Mouse (Mus musculus): ENCODE measurements around the gene Hivep1.

Hivep1 gene

DNA sequence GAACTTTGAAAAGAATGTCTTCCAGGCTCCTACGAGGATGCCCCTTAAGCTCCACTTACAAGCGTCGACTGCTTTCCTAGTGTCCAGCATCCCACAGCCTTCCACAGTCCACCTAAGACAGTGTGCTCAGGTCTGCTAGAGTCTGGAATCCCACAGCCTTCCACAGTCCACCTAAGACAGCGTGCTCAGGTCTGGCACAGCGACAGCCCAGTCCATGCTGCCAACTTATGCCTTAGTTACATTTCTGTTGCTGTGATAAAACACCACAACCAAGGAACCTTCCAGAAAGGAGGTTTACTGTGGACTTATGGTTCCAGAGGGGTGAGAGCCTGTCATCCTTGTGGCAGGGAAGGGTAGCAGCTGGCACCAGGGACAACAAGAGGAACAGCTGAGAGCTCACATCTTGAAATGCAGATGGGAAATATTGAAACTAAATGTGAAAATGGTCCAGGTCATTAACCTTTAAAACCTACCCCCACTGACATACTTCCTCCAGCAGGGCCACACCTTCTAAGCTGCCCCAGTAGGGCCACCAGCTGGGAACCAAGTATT, 25.0 kb downstream of the Hivep1 start:
- DNase-seq (ENCODE audit: low spot score) = no peak

- no peak for DNase-seq (ENCODE audit: low spot score)
Observed at GRCm38 (mm10) chr13:42077629-42078028, 25.8 kb downstream of the Hivep1 start.

- DNase-seq (ENCODE audit: low spot score) = no peak
Observed at GRCm38 (mm10) chr13:42080131-42080916, 28.5 kb downstream of the Hivep1 start.

- no peak for DNase-seq (ENCODE audit: low spot score)
Observed at GRCm38 (mm10) chr13:42088339-42088738, 36.5 kb downstream of the Hivep1 start.

GRCm38 (mm10) chr13:42089025-42089424, 37.2 kb downstream of the Hivep1 start:
- no peak for DNase-seq (ENCODE audit: low spot score)

GRCm38 (mm10) chr13:42090751-42091150, 38.9 kb downstream of the Hivep1 start:
- DNase-seq (ENCODE audit: low spot score) = no peak

GRCm38 (mm10) chr13:42092392-42093139, 40.7 kb downstream of the Hivep1 start:
- no peak for DNase-seq (ENCODE audit: low spot score)

DNA sequence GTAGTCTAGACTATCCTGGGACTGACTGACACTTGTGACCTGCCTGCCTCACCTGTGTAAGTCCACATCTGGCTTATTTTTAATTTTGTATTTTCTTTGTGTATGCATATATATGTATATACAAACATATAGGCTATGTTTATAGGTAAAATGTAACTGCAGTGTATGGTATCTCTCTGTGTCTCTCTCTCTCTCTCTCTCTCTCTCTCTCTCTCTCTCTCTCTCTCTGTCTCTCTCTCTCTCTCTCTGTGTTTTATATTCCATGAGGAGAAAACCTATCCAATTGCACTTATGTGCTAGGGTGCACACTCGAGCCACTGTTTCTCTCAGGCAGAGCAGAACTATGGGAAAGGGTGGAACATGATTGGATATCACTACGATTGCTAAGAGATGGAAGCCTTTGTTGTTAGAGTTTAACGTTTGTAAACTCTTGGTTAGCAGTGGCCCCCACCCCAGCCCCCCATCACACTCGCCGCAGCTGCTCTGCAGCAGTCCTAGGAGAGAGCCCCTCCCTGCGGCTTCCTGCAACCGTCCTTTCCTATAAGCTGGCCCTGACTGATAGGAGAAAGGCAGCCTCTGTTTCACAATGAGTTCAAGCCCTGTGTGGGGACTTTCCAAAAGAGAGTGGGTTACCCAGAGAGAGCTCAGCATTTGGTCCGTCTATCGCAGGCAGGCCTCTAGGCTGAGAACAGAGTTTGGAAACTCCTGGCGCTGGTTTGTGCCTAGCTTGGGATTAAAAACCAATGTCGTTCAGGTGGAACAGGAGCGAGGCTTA, 41.6 kb downstream of the Hivep1 start:
- no peak for DNase-seq (ENCODE audit: low spot score)

- DNase-seq (ENCODE audit: low spot score) = no peak
Observed at GRCm38 (mm10) chr13:42095826-42096515, 44.1 kb downstream of the Hivep1 start.

DNA sequence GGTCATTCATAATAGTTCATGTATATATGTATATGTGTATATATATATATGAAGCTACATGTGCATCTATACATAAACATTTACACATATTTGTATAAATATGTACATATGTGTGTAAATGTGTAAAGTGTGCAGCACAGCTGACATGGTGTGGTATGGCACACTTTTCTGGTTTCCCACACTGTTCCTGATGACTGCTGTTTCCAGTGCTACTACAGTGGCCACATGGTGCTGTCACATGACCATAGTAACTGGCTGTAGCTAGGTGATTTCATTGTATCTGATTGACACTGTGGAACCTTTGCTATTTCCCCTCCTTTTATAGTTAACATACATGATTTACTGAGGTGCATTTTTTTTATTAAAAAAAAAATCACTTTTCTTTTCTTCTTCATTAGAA, 45.3 kb downstream of the Hivep1 start:
- no peak for DNase-seq (ENCODE audit: low spot score)

- no peak for DNase-seq (ENCODE audit: low spot score)
Observed at GRCm38 (mm10) chr13:42098522-42098921, 46.7 kb downstream of the Hivep1 start.

- no peak for DNase-seq (ENCODE audit: low spot score)
Observed at GRCm38 (mm10) chr13:42099523-42099922, 47.7 kb downstream of the Hivep1 start.

DNA sequence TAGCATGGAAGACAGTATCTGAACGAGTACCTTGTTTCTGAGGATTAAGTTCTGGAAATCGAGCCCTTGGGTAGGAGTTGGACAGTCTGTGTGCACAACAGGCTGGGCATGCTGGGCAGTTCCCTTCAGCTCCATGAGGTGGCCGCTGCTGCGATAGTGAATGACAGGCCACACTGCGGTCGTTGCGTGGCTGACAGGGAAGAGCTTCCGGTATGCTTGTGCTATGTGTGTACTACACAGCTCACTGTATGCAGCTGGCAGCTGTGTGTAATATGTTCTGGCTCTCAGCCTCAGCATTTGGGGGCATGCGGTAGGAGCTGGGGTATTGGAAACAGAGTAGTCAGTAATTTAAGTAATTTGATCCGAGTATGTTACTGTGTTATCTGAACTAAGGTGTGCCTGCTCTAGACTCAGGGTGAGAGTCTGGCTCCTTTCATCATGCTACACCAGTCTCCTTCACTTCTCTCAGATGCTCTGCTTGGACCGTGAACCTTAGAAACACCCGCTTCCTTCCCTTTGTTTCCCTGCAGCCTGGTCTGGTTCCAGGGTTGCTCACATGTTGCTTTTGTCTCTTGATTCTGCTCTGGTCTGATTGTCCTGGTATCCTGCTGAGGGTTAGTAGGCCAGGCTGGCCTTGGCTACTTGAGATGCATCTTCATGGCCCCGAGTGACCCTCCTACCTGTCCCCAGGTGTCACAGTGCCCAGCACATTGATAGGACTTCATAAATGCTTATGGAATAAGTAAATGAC, 49.8 kb downstream of the Hivep1 start:
- no peak for DNase-seq (ENCODE audit: low spot score)

GRCm38 (mm10) chr13:42102980-42103379, 51.2 kb downstream of the Hivep1 start:
- no peak for DNase-seq (ENCODE audit: low spot score)

DNA sequence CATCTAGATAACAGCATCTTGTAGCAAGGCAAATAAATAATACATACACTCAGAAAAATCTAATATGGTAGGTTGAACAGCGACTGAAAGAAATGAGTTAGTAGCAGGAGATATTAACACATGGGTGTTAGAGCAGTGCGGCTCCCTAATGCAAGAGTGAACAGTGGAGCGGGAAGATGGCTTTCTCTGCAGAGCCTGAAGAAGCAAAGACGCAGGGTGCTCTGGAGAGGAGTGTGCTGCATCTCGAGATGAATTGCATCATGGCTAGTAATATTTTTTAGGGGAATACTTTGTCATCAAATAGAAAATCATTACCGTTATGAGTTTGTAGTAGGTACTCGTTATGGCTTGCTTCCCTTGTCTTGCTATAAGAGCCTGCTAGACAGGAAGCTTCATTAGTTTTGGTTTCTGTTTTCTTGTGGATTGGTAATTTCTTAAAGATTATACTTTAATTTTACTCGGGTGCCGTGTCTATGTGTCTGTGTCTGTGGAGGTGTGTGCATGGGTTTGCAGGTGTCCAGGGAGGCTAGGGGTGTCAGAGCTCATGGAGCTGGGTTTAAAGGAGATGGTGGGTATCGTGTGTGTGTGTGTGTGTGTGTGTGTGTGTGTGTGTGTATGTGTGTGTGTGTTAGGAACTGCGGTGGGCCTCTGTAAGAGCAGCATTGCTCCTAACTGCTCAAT, 51.8 kb downstream of the Hivep1 start:
- DNase-seq (ENCODE audit: low spot score) = no peak

DNA sequence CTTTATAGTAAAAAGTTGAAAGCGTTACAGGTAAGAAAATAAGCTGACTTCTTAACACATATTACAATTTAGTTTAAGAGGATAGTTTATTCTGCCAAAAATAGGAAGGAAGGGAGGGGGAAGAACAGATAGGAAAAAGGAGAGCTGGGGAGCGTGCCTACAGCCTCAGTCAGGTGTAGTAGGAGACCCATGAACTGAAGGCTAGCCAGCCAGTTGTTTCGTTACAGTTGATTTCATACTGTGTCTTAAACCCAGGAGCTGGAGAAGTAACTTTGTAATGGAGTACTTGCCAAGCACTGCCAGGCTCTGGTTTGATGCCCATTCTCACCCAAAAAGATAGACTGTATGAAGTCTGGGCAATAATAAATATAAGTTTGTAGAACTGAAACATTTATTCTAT, 52.5 kb downstream of the Hivep1 start:
- no peak for DNase-seq (ENCODE audit: low spot score)

GRCm38 (mm10) chr13:42108483-42109215, 56.8 kb downstream of the Hivep1 start:
- no peak for DNase-seq (ENCODE audit: low spot score)

DNA sequence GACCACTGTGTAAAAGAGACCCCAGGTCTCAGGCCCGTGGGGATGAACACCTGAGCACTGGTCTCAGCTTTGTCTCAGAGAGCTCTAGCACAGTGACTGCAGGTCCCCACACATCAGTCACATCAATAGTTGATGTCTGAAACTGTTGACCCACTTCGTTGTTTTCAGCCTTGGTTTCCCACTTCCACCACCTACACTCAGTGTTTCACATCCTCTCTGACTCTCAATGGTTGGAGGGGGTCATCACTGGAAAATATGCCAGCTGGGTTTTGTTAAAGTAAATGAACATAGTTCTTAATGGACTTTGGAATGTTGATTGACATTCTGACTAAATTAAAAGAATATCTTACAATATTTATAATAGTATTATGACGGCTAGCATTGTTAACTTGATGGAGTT, 58.6 kb downstream of the Hivep1 start:
- DNase-seq (ENCODE audit: low spot score) = no peak

DNA sequence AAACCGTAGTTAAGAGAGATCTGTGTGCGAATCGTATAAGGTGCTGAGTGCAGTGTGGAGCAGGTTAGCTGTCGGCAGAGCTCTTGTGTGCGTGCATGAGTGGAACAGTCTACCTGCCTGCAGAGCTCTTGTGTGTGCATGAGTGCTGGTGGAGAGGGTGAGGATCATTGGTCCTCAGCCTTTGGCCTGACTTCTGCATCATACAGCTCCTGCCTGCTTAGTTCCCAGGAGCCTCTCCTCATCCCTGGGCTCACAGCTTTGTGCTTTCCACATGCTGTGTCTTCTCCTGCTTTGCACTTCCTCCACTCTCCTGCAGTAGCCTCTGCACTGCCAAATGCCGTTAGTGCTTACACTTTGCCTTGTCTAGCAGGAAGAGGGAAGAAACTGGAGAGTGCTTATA, 60.2 kb downstream of the Hivep1 start:
- DNase-seq (ENCODE audit: low spot score) = no peak

DNA sequence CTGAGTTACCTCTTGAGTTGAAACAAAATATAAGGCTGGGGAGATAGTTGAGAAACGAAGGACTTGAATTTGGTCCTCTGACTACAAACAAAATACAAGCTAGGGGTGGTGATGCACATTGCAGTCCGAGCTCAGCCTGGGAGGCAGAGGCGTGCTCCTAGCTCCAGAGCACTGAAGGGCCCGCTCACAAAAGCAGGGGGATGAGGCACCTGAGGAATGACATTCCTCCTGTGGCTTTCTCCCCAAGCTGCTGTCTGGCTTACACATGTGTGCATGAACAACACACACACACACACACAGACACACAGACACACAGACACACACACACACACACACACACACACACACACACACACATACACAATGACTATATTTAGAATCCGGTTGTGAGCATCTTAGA, 60.9 kb downstream of the Hivep1 start:
- no peak for DNase-seq (ENCODE audit: low spot score)
